Mouse (Mus musculus) neural tube, embryonic 11.5 days (tissue): ENCODE measurements at regions not wholly inside any gene's neighbourhood (a gene's known extent, or its start where the extent isn't known, plus 50 kb on each side); places are given as distances from the start of the nearest gene placed in this dataset.
A peak's percentile ranks its signal among the peaks of the same experiment; 100 is the strongest.

Experiments
- ATAC-seq: fragments of 200-750 bp; cut with Nextera tagmentation; 2 replicates; pipeline ENCODE4 v1.8.0; 2017; ENCODE audit warnings: moderate number of reproducible peaks, mild to moderate bottlenecking, moderate TSS enrichment, moderate library complexity; ENCODE audit not compliant: insufficient read depth, low FRiP score, low TSS enrichment
- DNase-seq: peaks from one replicate; pipeline ENCODE4 v3.0.0-alpha.2; 2015; ENCODE audit warnings: low spot score
- H3K27ac ChIP-seq: fragments of 300-500 bp; sonication (generic); 2 replicates; pipeline ENCODE4 v1.5.1; 2014; ENCODE audit warnings: low read depth, mild to moderate bottlenecking, low read length
- H3K27me3 ChIP-seq: fragments of 300-500 bp; sonication (generic); 2 replicates; pipeline ENCODE4 v1.6.1; 2014; ENCODE audit warnings: mild to moderate bottlenecking, low read length, mixed read lengths; ENCODE audit not compliant: control insufficient read depth, insufficient read depth
- H3K36me3 ChIP-seq: fragments of 300-500 bp; sonication (generic); 2 replicates; pipeline ENCODE4 v1.6.1; 2014; ENCODE audit warnings: mild to moderate bottlenecking, low read length, moderate library complexity, mixed read lengths; ENCODE audit not compliant: control insufficient read depth, insufficient read depth
- H3K4me1 ChIP-seq: fragments of 300-500 bp; sonication (generic); 2 replicates; pipeline ENCODE4 v1.6.1; 2014; ENCODE audit warnings: low read length, mixed read lengths; ENCODE audit not compliant: control insufficient read depth, insufficient read depth
- H3K4me2 ChIP-seq: fragments of 300-500 bp; sonication (generic); 2 replicates; pipeline ENCODE4 v1.6.1; 2014; ENCODE audit warnings: low read depth, mild to moderate bottlenecking, moderate library complexity
- H3K4me3 ChIP-seq: fragments of 300-500 bp; sonication (generic); 2 replicates; pipeline ENCODE4 v1.5.1; 2014; ENCODE audit warnings: low read depth, low read length
- H3K9ac ChIP-seq: fragments of 300-500 bp; sonication (generic); 2 replicates; pipeline ENCODE4 v1.6.1; 2014; ENCODE audit warnings: mild to moderate bottlenecking, low read length
- H3K9me3 ChIP-seq: fragments of 300-500 bp; sonication (generic); 2 replicates; pipeline ENCODE4 v1.6.1; 2016; ENCODE audit warnings: low read length; ENCODE audit not compliant: control insufficient read depth
- WGBS: fragments of 180-500 bp; shearing (Covaris S2); extraction: QIAGEN DNeasy Blood & Tissue Kit; methylation state at CpG from one replicate; pipeline ENCODE4 v1.1.7; 2014; 5-methylcytosine and 5-hydroxymethylcytosine counted together

DNA sequence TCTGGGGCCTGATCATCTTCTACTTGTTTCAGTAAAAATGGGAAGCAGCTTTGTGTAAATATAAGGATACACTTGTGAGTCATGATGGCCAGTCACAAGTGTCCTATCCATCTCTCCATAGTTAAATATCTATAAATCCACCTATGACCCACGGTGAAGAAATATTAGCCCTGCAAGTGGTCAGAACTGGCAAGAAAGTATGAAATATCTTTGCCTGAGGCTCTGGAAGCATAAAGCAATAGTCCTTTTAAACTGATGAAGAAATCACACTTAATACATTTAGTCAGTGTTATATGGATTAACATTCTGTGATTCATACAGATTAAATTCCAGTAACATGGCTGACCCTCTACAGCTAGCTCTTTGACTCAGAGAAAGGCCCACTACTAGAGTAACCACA lies 134.8 kb upstream of the Klf6 start:
- DNase-seq (no peak), ATAC-seq (no peak)
- no peaks in the 10 kb centered on the region for H3K4me1 ChIP-seq
- H3K27ac ChIP-seq = no peak overlapping the region
- no peaks in the 10 kb centered on the region for H3K27me3 ChIP-seq
- 92% methylated on average over 1 of the region's 1 CpGs for WGBS
- H3K9ac ChIP-seq = no peak overlapping the region
- no peaks in the 10 kb centered on the region for H3K36me3 ChIP-seq
- no peak overlapping the region for H3K4me2 ChIP-seq
- H3K4me3 ChIP-seq = no peak overlapping the region
- no peaks in the 10 kb centered on the region for H3K9me3 ChIP-seq

DNA sequence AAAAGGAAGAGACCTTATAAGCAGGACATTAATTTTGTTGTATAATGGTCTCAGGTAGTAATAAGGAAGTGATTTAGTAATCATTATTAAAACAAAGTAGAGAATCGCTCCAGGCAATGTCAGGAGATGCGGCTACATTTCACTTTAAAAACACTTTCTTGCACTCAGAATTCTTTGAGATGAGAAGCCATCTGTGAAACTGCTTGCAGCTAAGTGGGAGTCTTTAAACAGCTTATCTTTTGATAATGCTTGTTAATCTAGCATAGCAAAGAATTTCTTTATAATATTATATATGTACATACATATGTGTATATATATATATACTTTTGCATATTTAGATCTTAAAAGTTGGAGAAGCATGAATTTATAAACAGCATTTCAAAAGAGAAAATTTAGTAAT lies 133.1 kb upstream of the Klf6 start:
- H3K4me1 ChIP-seq = no peaks in the 10 kb centered on the region
- no peak for ATAC-seq
- no peaks in the 10 kb centered on the region for H3K27me3 ChIP-seq
- no peak overlapping the region for H3K27ac ChIP-seq
- H3K9me3 ChIP-seq = no peaks in the 10 kb centered on the region
- no peak overlapping the region for H3K4me3 ChIP-seq
- no peak for DNase-seq
- H3K36me3 ChIP-seq = no peaks in the 10 kb centered on the region
- H3K9ac ChIP-seq = no peak overlapping the region
- WGBS = 87% methylated on average over 2 of the region's 2 CpGs
- H3K4me2 ChIP-seq = no peak overlapping the region

DNA sequence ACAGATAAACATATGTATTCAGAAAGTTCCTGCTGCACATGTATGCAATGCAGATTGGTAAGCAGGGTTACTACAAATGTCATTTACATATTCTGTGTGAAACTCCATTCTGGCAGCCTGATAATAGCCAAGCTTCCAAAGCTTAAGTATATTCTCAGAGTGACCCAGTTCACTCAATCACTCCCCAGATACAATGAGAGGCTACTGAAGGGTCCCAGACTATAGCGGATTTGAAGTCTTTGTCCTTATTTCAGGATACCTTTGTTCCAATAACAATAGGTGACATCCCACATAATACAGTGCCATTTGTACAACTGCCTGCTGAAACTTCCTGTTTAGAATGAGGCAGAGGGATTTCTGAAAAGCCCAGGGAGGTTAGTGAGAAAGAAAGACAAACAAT lies 132.5 kb upstream of the Klf6 start:
- H3K27ac ChIP-seq = no peak overlapping the region
- DNase-seq = peak; percentile 16
- H3K27me3 ChIP-seq = no peaks in the 10 kb centered on the region
- peak; percentile 70 for ATAC-seq
- no peak overlapping the region for H3K9ac ChIP-seq
- H3K4me3 ChIP-seq = no peak overlapping the region
- no peak overlapping the region for H3K4me2 ChIP-seq
- H3K9me3 ChIP-seq = no peaks in the 10 kb centered on the region
- H3K4me1 ChIP-seq = no peaks in the 10 kb centered on the region
- WGBS = 41% methylated on average over 1 of the region's 1 CpGs
- H3K36me3 ChIP-seq = no peaks in the 10 kb centered on the region

DNA sequence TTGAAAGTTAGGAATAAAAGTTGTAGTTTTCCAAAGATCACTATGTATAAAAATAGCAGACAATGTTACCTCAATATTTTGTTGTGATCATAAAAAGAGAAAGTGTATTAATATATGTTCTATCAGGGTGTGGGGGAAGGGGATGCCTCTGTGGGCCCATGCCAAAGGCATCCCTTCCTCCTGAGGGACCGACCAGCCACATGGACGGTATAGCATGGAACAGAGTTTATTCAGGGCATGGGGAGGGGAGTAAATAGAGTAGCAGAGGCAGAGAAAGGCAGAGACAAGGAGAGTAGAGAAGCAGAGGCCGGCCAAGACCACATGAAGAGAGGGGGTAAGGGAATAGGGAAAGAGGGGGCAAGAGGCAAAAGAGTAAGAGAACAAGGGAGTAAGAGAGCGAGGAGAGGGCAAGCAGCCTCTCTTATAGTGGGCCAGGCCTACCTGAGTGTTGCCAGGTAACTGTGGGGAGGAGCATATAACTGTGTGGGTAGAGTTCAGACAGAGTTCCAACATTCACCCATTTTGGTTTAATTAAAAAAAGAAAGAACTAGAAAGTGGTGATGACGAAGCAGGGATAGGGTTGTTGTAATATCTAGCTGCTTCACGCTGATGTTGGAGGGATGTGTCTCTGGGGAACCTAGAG lies 131.7 kb upstream of the Klf6 start:
- H3K9ac ChIP-seq = no peak overlapping the region
- no peak overlapping the region for H3K27ac ChIP-seq
- no peak overlapping the region for H3K4me3 ChIP-seq
- DNase-seq (no peak), ATAC-seq (no peak)
- no peak overlapping the region for H3K4me2 ChIP-seq
- no peaks in the 10 kb centered on the region for H3K36me3 ChIP-seq
- no peaks in the 10 kb centered on the region for H3K4me1 ChIP-seq
- 69% methylated on average over 6 of the region's 6 CpGs for WGBS
- H3K27me3 ChIP-seq = no peaks in the 10 kb centered on the region
- no peaks in the 10 kb centered on the region for H3K9me3 ChIP-seq

DNA sequence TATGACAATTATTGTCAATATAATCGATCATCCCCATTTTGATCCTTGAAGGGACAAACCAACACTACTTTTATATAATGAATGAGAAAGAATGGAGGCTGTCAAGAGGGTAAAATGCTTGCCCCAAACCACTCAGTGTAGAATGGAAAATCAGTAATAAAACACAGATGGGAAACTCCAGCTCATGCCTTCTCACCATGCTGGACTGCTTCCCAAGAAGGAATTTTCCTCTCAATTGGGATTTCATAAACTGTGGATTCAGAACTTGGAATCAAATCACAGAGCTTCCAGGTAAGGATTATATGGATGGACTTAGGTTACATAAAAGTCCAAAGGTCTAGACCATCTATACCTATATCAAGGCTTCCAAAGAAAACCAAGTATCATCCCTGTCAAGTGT lies 129.1 kb upstream of the Klf6 start:
- Histone ChIP-seq H3K4me2 (no peak overlapping the region), H3K4me1 (no peaks in the 10 kb centered on the region), H3K9me3 (no peaks in the 10 kb centered on the region), H3K36me3 (no peaks in the 10 kb centered on the region), H3K4me3 (no peak overlapping the region), H3K27me3 (no peaks in the 10 kb centered on the region), H3K27ac (no peak overlapping the region), H3K9ac (no peak overlapping the region)
- DNase-seq (no peak), ATAC-seq (no peak)
- WGBS = 91% methylated on average over 1 of the region's 1 CpGs

DNA sequence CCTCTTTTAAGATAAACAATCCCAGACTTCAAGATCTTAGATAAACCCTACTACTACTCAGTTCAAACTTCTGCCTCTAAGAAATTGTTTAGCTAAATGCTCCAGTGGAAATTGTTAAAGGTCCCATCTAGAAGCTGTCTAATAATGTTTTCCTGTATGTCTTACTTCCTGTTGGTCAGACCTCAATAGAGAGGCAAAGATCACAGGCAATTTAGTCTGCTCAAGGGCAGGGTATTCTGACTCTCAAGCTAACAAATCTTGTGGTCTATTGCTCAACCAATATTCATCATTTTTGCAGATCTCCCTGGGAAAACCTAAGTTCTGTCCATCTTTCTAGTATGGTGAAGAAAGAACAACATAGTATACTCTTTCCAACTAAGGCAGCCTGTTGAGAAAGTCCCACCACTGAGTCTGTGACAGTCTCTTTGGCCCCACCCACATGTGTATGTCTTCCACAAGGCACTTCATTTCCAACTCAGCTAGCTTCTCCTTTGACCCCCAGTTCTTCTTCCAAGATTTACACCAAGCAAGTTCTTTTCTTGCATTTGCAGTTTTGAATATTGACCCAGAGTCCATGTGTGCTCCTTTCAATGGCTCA lies 126.2 kb upstream of the Klf6 start:
- Histone ChIP-seq H3K4me2 (no peak overlapping the region), H3K36me3 (no peaks in the 10 kb centered on the region), H3K9ac (no peak overlapping the region), H3K9me3 (no peaks in the 10 kb centered on the region), H3K4me3 (no peak overlapping the region), H3K27me3 (no peaks in the 10 kb centered on the region), H3K4me1 (no peaks in the 10 kb centered on the region), H3K27ac (no peak overlapping the region)
- DNase-seq = no peak
- no peak for ATAC-seq

DNA sequence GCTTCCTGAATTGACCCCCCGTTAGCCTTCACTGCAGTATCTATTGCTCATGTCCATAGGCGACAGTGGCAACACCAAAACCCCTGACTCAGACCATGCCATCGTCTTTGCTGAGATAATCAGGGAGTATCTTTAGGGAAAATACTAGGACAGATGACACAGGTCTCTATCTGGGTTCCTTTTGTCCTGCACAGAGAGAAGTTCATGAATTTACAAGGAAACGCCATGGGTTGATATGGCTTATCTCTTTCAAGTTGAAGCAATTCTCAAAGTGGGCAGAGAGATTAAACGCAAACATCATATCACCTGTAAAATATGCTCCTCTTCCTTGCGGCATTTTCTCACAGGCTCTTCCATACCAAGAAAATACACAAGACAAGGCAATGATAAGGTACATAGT lies 124.8 kb upstream of the Klf6 start:
- no peak overlapping the region for H3K27ac ChIP-seq
- ATAC-seq (no peak), DNase-seq (no peak)
- no peaks in the 10 kb centered on the region for H3K9me3 ChIP-seq
- H3K4me3 ChIP-seq = no peak overlapping the region
- H3K9ac ChIP-seq = no peak overlapping the region
- no peaks in the 10 kb centered on the region for H3K4me1 ChIP-seq
- no peak overlapping the region for H3K4me2 ChIP-seq
- WGBS = 94% methylated on average over 6 of the region's 6 CpGs
- no peaks in the 10 kb centered on the region for H3K36me3 ChIP-seq
- H3K27me3 ChIP-seq = no peaks in the 10 kb centered on the region

DNA sequence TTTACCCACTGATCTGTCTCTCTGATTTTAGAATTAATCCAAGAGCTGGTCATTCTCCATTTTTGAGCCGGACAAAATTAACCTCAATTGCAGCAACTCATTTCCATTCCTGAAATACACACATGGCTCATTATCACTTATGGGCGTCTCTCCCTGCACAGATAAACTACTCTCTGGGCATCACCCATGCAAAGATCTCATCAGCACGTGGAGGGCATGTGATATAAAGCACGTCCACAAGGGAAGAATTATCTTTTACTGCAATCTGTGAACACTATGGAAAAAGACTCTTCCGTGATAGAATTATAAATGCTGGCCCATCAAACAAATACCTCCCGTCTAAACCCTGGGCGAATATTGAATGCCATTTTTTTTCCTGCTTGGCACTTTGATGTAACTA lies 124.1 kb upstream of the Klf6 start:
- H3K4me2 ChIP-seq = no peak overlapping the region
- H3K27ac ChIP-seq = no peak overlapping the region
- DNase-seq = no peak
- H3K36me3 ChIP-seq = no peaks in the 10 kb centered on the region
- H3K9ac ChIP-seq = no peak overlapping the region
- no peaks in the 10 kb centered on the region for H3K27me3 ChIP-seq
- no peak for ATAC-seq
- WGBS = 86% methylated on average over 7 of the region's 7 CpGs
- H3K4me3 ChIP-seq = no peak overlapping the region
- H3K9me3 ChIP-seq = no peaks in the 10 kb centered on the region
- H3K4me1 ChIP-seq = no peaks in the 10 kb centered on the region

DNA sequence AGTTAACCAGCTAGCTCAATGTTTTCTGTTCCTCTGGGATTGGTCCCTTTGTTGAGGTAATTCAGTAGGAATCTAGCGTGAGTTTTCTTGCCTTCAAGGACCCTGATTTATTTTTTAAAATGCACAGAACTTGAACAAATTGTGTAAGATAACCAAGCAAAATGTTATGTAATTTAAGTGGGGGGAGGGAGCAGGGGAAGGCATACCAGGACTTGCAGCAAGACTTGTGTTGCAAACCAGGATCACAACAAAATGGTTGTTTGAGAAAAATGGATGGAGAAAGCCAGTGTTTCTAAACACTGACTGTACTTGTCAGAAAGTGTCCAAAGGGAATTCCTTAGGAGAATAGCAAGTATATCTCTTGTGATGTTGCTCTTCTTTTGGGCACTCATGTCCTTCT lies 120.5 kb upstream of the Klf6 start:
- Histone ChIP-seq H3K4me1 (no peaks in the 10 kb centered on the region), H3K9me3 (no peaks in the 10 kb centered on the region), H3K27me3 (no peaks in the 10 kb centered on the region), H3K4me3 (no peak overlapping the region), H3K4me2 (no peak overlapping the region), H3K36me3 (no peaks in the 10 kb centered on the region), H3K9ac (no peak overlapping the region), H3K27ac (no peak overlapping the region)
- ATAC-seq (no peak), DNase-seq (no peak)
- WGBS = 88% methylated on average over 1 of the region's 1 CpGs
